Mouse (Mus musculus) ES-E14 (cell line): Measurements from ENCODE around the gene Abi3. TPM values are rescaled to one million over a fixed set of nuclear protein-coding genes. Genes with fewer than 3 reads are reported as not detected.
"Not testable (repeated sequence)": the region's sequence is repeated elsewhere in the genome, so short reads cannot be mapped to it uniquely, and the experiment has no call there.

Experiments
- DNase-seq: peaks from one replicate; pipeline ENCODE4 v3.0.0-alpha.2; 2013; ENCODE audit warnings: low read depth, low spot score
- H3K27ac ChIP-seq: 2 replicates; pipeline ENCODE4 v1.5.1; 2012; ENCODE audit warnings: low read depth, mild to moderate bottlenecking, low read length, moderate library complexity, mixed read lengths; ENCODE audit not compliant: poor library complexity, insufficient read depth, severe bottlenecking
- H3K36me3 ChIP-seq: 2 replicates; pipeline ENCODE4 v1.6.1; 2012; ENCODE audit warnings: mild to moderate bottlenecking, low read length, moderate library complexity, mixed read lengths; ENCODE audit not compliant: control insufficient read depth, poor library complexity, insufficient read depth, severe bottlenecking
- H3K4me1 ChIP-seq, 2 experiments: fragments of 150-350 bp in 1 of 2; sonication (generic) in 1 of 2; 2 replicates each; pipeline ENCODE4 v1.6.1; 2012; ENCODE audit warnings: low read length in 2 of 2, mild to moderate bottlenecking in 1 of 2, mixed read lengths in 1 of 2; ENCODE audit not compliant: control insufficient read depth in 2 of 2, insufficient read depth in 2 of 2, poor library complexity in 1 of 2
- H3K4me3 ChIP-seq, 2 experiments: fragments of 150-350 bp in 1 of 2; sonication (generic) in 1 of 2; 2 replicates each; pipeline ENCODE4 v1.5.1; 2012; ENCODE audit warnings: low read length in 2 of 2, low read depth in 1 of 2, mild to moderate bottlenecking in 1 of 2, mixed read lengths in 1 of 2; ENCODE audit not compliant: insufficient read depth in 1 of 2, poor library complexity in 1 of 2, severe bottlenecking in 1 of 2
- H3K9ac ChIP-seq: 2 replicates; pipeline ENCODE4 v1.6.1; 2012; ENCODE audit warnings: low read depth, mild to moderate bottlenecking, low read length, mixed read lengths; ENCODE audit not compliant: poor library complexity, insufficient read depth, severe bottlenecking
- H3K9me3 ChIP-seq: fragments of 150-350 bp; sonication (generic); 2 replicates; pipeline ENCODE4 v1.6.1; 2012; ENCODE audit warnings: low read depth, mild to moderate bottlenecking, low read length; ENCODE audit not compliant: control insufficient read depth, insufficient read depth
- CHD2 ChIP-seq: IDR thresholded peaks from 2 replicates; pipeline ENCODE4 v1.6.1; 2014; ENCODE audit warnings: mild to moderate bottlenecking, low read depth, low read length, inconsistent platforms
- HCFC1 ChIP-seq: IDR thresholded peaks from 2 replicates; pipeline ENCODE4 v1.6.1; 2012; ENCODE audit warnings: low read length, inconsistent platforms, borderline replicate concordance; ENCODE audit not compliant: insufficient read depth
- MAFK ChIP-seq: IDR thresholded peaks from 2 replicates; pipeline ENCODE4 v1.6.1; 2014; ENCODE audit warnings: mild to moderate bottlenecking, low read depth, low read length, inconsistent platforms; ENCODE audit not compliant: insufficient read depth
- ZC3H11A ChIP-seq: IDR thresholded peaks from 2 replicates; pipeline ENCODE4 v1.6.1; 2012; ENCODE audit warnings: low read depth, mild to moderate bottlenecking, inconsistent platforms, low read length, borderline replicate concordance
- ZNF384 ChIP-seq: IDR thresholded peaks from 2 replicates; pipeline ENCODE4 v1.6.1; 2012; ENCODE audit warnings: low read depth, low read length, inconsistent platforms
- in situ Hi-C, 2 experiments: fragments of 600-800 bp; cut with MboI; formaldehyde crosslinking; loops; one replicate each; pipeline ENCODE4 v1.15.1; 2025; ENCODE audit warnings: low sequenced_read_pairs in 2 of 2, inconsistent platforms in 1 of 2; ENCODE audit not compliant: unreplicated experiment in 2 of 2
- total RNA-seq: library from RNA; depleted of rRNA; stranded (reverse); fragments of 300-350 nt; gene quantifications from 2 replicates; pipeline ENCODE4 v1.2.3, GENCODE M21; 2012; rRNA removed

Abi3 gene
- 1.3 and 1.8 TPM in 2 replicates for total RNA-seq

- Histone ChIP-seq H3K4me1 (peaks cover 11 to 22% of the 10 kb centered on the region in 2 experiments), H3K9ac (peak within 1 kb of the TSS; percentile 41; the same call in 1 of the 2 replicates), H3K4me3 (peak within 1 kb of the TSS; percentile 26 to 50; a peak in 3 of 4 replicates), H3K9me3 (no peaks in the 10 kb centered on the region), H3K27ac (peak within 1 kb of the TSS; percentile 32; the same call in 1 of the 2 replicates), H3K36me3 (no peaks in the 10 kb centered on the region)
- in situ Hi-C loops = no loop called here
- DNase-seq = no peak
- no peak for TF ChIP-seq ZNF384
- no peak for TF ChIP-seq MAFK
- TF ChIP-seq ZC3H11A = no peak
These were observed at the start of gene Abi3 for GRCm38 (mm10) chr11:95842074-95842681. Gene Abi3, minus strand, starts transcription at chr11:95842476.

GRCm38 (mm10) chr11:95890462-95891051 is 48.3 kb upstream of the Abi3 start:
- no peaks in the 10 kb centered on the region for H3K4me1 ChIP-seq
- in situ Hi-C loops = no loop called here
- no peaks in the 10 kb centered on the region for H3K36me3 ChIP-seq
- H3K27ac ChIP-seq = no peak overlapping the region
- H3K4me3 ChIP-seq = no peak overlapping the region
- no peaks in the 10 kb centered on the region for H3K9me3 ChIP-seq
- TF ChIP-seq MAFK (no peak), ZNF384 (no peak)
- no peak for DNase-seq
- no peak overlapping the region for H3K9ac ChIP-seq

- not testable (repeated sequence) for H3K4me3 ChIP-seq
These were observed 37.6 kb upstream of the Abi3 start for GRCm38 (mm10) chr11:95879861-95880260.

GRCm38 (mm10) chr11:95876296-95876695 is 34.0 kb upstream of the Abi3 start:
- H3K4me3 ChIP-seq = peak overlapping the region; percentile 32 to 35; a peak in 3 of 4 replicates
- H3K9me3 ChIP-seq = no peaks in the 10 kb centered on the region
- H3K9ac ChIP-seq = peak overlapping the region; percentile 42; the same call in 1 of the 2 replicates
- no peak overlapping the region for H3K27ac ChIP-seq
- TF ChIP-seq ZC3H11A = peak; percentile 73; the same call in 1 of the 2 replicates
- TF ChIP-seq ZNF384 = no peak
- peak; percentile 88 for DNase-seq
- in situ Hi-C loops = no loop called here
- H3K4me1 ChIP-seq = peaks cover 0 to 2% of the 10 kb centered on the region in 2 experiments; a peak in 1 of 4 replicates
- no peaks in the 10 kb centered on the region for H3K36me3 ChIP-seq

More at GRCm38 (mm10) chr11:95879861-95880260, 37.6 kb upstream of the Abi3 start:
- H3K9me3 ChIP-seq, H3K27ac ChIP-seq, in situ Hi-C loops, H3K4me1 ChIP-seq, H3K36me3 ChIP-seq, DNase-seq, H3K9ac ChIP-seq: not testable (repeated sequence)

- in situ Hi-C loops = no loop called here
- no peaks in the 10 kb centered on the region for H3K36me3 ChIP-seq
- peak overlapping the region; percentile 32 to 35 for H3K4me3 ChIP-seq
- TF ChIP-seq ZC3H11A (no peak), MAFK (no peak), ZNF384 (no peak), HCFC1 (peak; percentile 88), CHD2 (peak; percentile 74; the same call in 1 of the 2 replicates)
- H3K27ac ChIP-seq = no peak overlapping the region
- DNase-seq = peak; percentile 56
- peak overlapping the region; percentile 42 for H3K9ac ChIP-seq
- H3K4me1 ChIP-seq = peaks cover 0 to 2% of the 10 kb centered on the region in 2 experiments; a peak in 1 of 4 replicates
- no peaks in the 10 kb centered on the region for H3K9me3 ChIP-seq
These were observed 33.5 kb upstream of the Abi3 start for GRCm38 (mm10) chr11:95875804-95876203.
